18 mouse cellular contexts compared by ENCODE assay signal in the genomic region with DNA sequence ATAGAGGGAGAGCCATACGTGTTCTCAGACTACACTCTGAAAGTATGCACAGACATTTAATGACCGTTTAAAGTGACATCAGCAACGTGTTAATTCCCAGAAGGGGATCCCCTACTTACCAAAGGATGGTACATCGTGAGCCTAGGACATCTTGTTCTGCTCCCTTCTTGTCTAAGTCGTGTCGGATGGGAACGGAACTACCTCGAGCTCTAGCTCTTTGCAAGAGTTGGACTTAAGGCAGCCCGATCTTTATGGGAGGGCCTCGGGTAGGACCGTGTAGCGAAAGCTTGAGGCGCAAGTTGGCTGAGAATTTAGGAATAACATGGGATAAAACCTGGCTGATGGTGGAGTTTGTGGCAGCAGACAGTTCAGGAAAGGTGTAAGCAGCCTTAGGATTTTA.
A peak's percentile ranks its signal among the peaks of the same experiment; 100 is the strongest.
DNase-seq lines count a peak whose midpoint lies in the region; ATAC-seq and TF ChIP-seq lines count a peak whose summit lies in the region.
"Had no signal": no experiment of that assay in that cellular context is flagged by ENCODE, and none has a peak within 500 bp of the region (broad histone marks: within the 10 kb centered on the region; RNA-seq: fewer than 3 reads in every experiment).

No protein-coding gene starts in this region.

- peak; percentile 64 for DNase-seq in gastrocnemius, adult 18-20 months (ENCODE audit: low spot score)
- DNase-seq in gastrocnemius, postnatal 10 days, result no peak
- no peak for DNase-seq in heart, adult 2 months
- no peak for DNase-seq in heart, postnatal 14 days
- DNase-seq in heart, adult 9 months (ENCODE audit: low spot score in 2 of 2), result no peak
- DNase-seq: B cell, adult 2 months; cerebellum, adult 11-12 months; cerebellum, adult 9-10 months; cerebellum, postnatal 25 days had no signal

- H3K27me3 ChIP-seq in heart, adult 2 months (ENCODE audit: control insufficient read depth, insufficient read depth, low read length), result no peaks in the 10 kb centered on the region
- H3K27me3 ChIP-seq in heart, embryonic 16.5 days (ENCODE audit: control insufficient read depth, insufficient read depth, low read length), result no peaks in the 10 kb centered on the region
- H3K27me3 ChIP-seq: embryonic facial prominence, embryonic 12.5 days; forebrain, embryonic 15.5 days; hindbrain, embryonic 13.5 days; intestine, embryonic 15.5 days had no signal

- H3K79me2 ChIP-seq in heart, adult 2 months (replicated peaks; ENCODE audit: control insufficient read depth, insufficient read depth, low read length), result peaks cover 1% of the 10 kb centered on the region; the same call in 1 of the 2 replicates

- no peak overlapping the region for H3K4me2 ChIP-seq in heart, embryonic 16.5 days (ENCODE audit: low read depth, low read length)
- H3K4me2 ChIP-seq: embryonic facial prominence, embryonic 12.5 days; forebrain, embryonic 15.5 days; hindbrain, embryonic 13.5 days; intestine, embryonic 15.5 days had no signal

- TF ChIP-seq EP300 in heart, adult 2 months (IDR thresholded peaks at IDR 0.05; ENCODE audit: insufficient read depth, low read depth, low read length), result no peak

- WGBS in heart, adult 2 months, result 84% methylated on average over 13 of the region's 13 CpGs
- WGBS in heart, embryonic 16.5 days, result 86% methylated on average over 13 of the region's 13 CpGs

- ATAC-seq in heart, embryonic 16.5 days (replicated peaks; ENCODE audit: extremely low read depth, insufficient read depth, low FRiP score), result no peak
- ATAC-seq: CD4-positive, CD25-positive, alpha-beta regulatory T cell, adult 4 months; forebrain, embryonic 15.5 days had no signal

- peaks cover 7% of the 10 kb centered on the region for H3K4me1 ChIP-seq in heart, adult 2 months (ENCODE audit: control insufficient read depth, insufficient read depth, low read length)
- peaks cover 55% of the 10 kb centered on the region for H3K4me1 ChIP-seq in heart, embryonic 16.5 days (ENCODE audit: control insufficient read depth, insufficient read depth, low read length)
- peaks cover 16% of the 10 kb centered on the region for H3K4me1 ChIP-seq in brown adipose tissue, adult 24 weeks (ENCODE audit: control insufficient read depth, insufficient read depth, insufficient read length, low read length)
- H3K4me1 ChIP-seq: intestine, embryonic 15.5 days had no signal

- H3K9ac ChIP-seq in heart, adult 2 months (ENCODE audit: low read depth, low read length), result no peak overlapping the region
- no peak overlapping the region for H3K9ac ChIP-seq in heart, embryonic 16.5 days (ENCODE audit: low read length)
- H3K9ac ChIP-seq: embryonic facial prominence, embryonic 12.5 days; forebrain, embryonic 15.5 days; hindbrain, embryonic 13.5 days; intestine, embryonic 15.5 days had no signal

- H3K27ac ChIP-seq in heart, adult 2 months, result peak overlapping the region; percentile 78
- H3K27ac ChIP-seq in heart, embryonic 16.5 days (ENCODE audit: low read length), result peak overlapping the region; percentile 16; the same call in 1 of the 2 replicates
- peak overlapping the region; percentile 92 for H3K27ac ChIP-seq in brown adipose tissue, adult 24 weeks (replicated peaks; ENCODE audit: low read depth, low read length)
- H3K27ac ChIP-seq: embryonic facial prominence, embryonic 12.5 days; forebrain, embryonic 15.5 days; hindbrain, embryonic 13.5 days; hindbrain, postnatal 0 days; intestine, embryonic 15.5 days had no signal

- intact Hi-C loops in heart, adult 2 months (cut with DNase I), result no loop called here
- intact Hi-C loops in heart, postnatal 14 days (cut with DNase I), result no loop called here

- no peaks in the 10 kb centered on the region for H3K9me3 ChIP-seq in heart, embryonic 16.5 days (replicated peaks; ENCODE audit: control insufficient read depth, low read length)
- H3K9me3 ChIP-seq: embryonic facial prominence, embryonic 12.5 days; forebrain, embryonic 15.5 days; G1E; hindbrain, embryonic 13.5 days; intestine, embryonic 15.5 days had no signal

- peaks cover 7% of the 10 kb centered on the region; the same call in 1 of the 2 replicates for H3K36me3 ChIP-seq in heart, adult 2 months (ENCODE audit: control insufficient read depth, insufficient read depth, low read length)
- H3K36me3 ChIP-seq in heart, embryonic 16.5 days (ENCODE audit: control insufficient read depth, insufficient read depth), result no peaks in the 10 kb centered on the region
- H3K36me3 ChIP-seq: embryonic facial prominence, embryonic 12.5 days; forebrain, embryonic 15.5 days; hindbrain, embryonic 13.5 days; intestine, embryonic 15.5 days had no signal

- no peak for TF ChIP-seq POLR2A in heart, adult 2 months (IDR thresholded peaks at IDR 0.05; ENCODE audit: insufficient read depth, low read depth, low read length)

- TF ChIP-seq CTCF in heart, adult 2 months (IDR thresholded peaks at IDR 0.05), result no peak

- no peak overlapping the region for H3K4me3 ChIP-seq in heart, adult 2 months
- H3K4me3 ChIP-seq in heart, embryonic 16.5 days (ENCODE audit: low read length), result no peak overlapping the region
- no peak overlapping the region for H3K4me3 ChIP-seq in brown adipose tissue, adult 24 weeks (ENCODE audit: insufficient read depth, low read depth, low read length)
- H3K4me3 ChIP-seq: embryonic facial prominence, embryonic 12.5 days; forebrain, embryonic 15.5 days; hindbrain, embryonic 13.5 days; intestine, embryonic 15.5 days had no signal

Comparison
In these comparisons a context has a peak if more than half of its experiments do, and no peak if none do; other contexts are left out.
1. H3K27ac ChIP-seq: peak in every context shown above with its lines; median percentile 92 in brown adipose tissue, adult 24 weeks; 78 in heart, adult 2 months; 16 in heart, embryonic 16.5 days.